Mouse (Mus musculus) cerebellum, postnatal 36 days (tissue): ENCODE results near the gene Polr1a.

Source experiments
- DNase-seq, 2 experiments: peaks; one replicate each; pipeline ENCODE4 v3.0.0; 2021 to 2022; ENCODE audit warnings: mixed read lengths in 2 of 2

The Polr1a gene

GRCm38 (mm10) chr6:72001220-72001777, 92.4 kb downstream of the Polr1a start:
- no peak for DNase-seq

DNA sequence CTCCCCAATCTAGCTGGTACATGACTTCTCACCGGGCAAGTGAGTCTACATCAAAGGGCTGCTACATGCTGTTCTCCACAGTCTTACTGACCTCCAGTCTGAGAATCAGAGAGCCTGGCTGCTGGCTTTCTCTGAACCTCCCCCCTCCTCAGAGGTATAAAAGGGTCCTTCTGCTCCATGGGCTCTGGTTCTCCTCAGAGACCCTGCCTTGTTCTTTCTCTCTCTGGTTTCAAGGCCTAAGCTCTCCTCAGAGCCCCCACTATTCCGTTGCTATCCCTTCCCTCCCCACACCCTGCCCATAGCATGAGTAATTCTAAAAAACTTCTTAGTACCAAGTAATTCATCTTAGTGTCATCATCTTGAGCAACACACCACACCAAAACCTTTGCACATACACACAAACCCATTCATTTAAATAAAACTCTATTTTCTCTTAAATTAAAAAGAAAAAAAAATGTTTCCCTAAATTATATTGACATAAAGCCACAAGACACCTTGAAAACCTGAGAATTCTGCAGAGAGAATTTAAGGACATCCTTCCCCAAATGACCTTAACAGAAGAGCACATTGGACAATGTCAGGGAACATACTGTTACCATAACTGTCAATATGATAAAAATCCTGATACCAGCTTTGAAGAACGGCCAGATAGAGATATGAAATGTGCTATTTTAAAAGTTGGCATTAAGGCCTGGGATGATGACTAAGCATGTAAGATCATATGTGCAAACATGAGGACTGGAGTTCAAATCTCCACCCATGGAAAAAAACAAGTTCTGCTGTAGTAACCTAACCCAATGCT, 98.8 kb downstream of the Polr1a start:
- DNase-seq, result no peak

DNA sequence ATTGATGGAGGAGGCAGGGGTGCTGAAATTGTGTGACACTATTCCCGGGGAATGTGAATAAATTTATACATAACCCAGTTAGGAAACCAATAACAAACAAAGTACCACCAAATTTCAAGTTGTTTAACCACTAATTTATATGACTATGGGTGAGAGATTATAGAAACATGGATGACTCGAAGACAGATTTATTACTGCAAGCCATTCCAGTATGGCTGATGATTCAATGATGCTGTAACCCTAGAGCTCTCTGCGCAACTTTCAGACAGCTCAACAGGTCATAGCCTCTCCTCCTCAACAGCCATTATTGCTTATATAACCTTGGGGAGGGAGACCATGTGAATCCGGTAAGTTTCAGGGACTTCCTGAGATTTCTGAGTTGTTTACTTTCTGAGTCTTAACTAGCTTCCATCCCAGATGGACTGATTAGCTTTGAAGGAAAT, 99.4 kb downstream of the Polr1a start:
- DNase-seq, result no peak

GRCm38 (mm10) chr6:72009454-72009853, 100.6 kb downstream of the Polr1a start:
- DNase-seq, result no peak

DNA sequence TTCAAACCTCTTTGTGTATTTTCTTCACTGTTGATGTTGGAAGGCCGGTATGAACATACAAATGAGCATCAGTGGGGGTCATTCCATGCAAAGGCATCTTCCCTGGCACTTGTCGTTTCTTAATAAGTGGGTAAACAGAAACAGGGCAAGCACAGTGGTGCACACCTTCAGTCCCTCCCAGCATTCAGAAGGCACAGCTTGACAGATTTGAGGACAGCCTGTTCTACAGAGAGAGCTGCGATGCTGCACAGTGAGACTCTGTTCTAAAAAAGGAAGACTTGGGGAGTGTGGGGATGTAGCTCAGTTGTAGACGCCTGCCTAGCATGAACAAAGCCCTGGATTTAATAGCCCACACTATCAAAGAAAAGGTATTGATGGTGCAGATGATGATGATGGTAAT, 105.2 kb downstream of the Polr1a start:
- DNase-seq, result peak; percentile 21 to 46

- DNase-seq, result no peak
Observed at GRCm38 (mm10) chr6:72018052-72018451, 109.2 kb downstream of the Polr1a start.

DNA sequence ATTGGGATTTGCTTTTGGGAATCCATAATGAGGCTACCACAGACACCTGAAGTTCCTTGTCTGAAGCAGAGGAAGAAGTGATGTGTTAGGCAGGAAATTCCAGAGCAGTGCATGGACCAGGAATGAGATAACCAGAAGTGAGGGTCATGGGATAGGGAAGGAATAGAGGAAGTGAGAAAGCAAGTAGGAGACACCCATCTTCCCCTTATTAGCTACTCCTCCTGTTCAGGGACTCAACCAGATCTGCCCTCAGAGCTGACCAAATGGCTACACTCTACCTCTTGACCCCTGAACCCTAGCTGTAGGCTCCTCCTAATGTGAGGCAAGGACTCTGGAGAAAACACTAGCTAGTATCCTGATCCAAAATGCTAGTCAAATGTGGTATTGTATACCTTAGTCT, 116.6 kb downstream of the Polr1a start:
- no peak for DNase-seq

- no peak for DNase-seq
Observed at GRCm38 (mm10) chr6:72028079-72028478, 119.2 kb downstream of the Polr1a start.

GRCm38 (mm10) chr6:72029674-72030073, 120.8 kb downstream of the Polr1a start:
- DNase-seq, result no peak
